Mouse (Mus musculus): ENCODE data around the gene Clcf1.
A peak's percentile ranks its signal among the peaks of the same experiment; 100 is the strongest.

Clcf1 gene

DNA sequence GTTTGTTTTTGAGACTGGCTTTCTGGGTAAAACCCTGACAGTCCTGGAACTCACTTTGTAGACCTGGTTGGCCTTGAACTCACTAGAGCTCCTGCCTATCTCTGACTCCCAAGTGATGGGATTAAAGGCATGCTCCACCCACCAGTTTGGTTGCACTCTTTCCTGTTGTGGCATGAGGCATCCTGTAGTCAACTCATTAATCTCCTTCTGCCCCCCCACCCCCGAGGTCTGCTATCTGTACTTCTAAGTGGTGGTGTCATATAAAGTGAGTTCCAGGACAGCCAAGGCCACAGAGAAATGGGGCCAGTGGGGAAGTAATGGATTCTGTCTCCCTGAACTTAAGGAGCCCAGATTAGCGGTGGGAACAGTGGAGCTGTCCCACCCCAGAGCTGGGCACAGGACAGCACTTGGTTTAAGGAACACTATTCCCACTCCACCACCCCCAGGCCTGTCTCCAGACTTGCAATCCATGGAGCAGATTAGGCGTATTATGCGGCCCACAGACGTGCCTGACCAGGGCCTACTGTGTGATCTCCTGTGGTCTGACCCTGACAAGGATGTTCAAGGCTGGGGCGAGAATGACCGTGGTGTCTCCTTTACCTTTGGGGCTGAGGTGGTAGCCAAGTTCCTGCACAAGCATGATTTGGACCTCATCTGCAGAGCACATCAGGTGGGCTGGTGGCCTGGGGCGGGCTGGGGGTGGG is 19.9 kb upstream of the Clcf1 start:
- DNase-seq = no peak

DNA sequence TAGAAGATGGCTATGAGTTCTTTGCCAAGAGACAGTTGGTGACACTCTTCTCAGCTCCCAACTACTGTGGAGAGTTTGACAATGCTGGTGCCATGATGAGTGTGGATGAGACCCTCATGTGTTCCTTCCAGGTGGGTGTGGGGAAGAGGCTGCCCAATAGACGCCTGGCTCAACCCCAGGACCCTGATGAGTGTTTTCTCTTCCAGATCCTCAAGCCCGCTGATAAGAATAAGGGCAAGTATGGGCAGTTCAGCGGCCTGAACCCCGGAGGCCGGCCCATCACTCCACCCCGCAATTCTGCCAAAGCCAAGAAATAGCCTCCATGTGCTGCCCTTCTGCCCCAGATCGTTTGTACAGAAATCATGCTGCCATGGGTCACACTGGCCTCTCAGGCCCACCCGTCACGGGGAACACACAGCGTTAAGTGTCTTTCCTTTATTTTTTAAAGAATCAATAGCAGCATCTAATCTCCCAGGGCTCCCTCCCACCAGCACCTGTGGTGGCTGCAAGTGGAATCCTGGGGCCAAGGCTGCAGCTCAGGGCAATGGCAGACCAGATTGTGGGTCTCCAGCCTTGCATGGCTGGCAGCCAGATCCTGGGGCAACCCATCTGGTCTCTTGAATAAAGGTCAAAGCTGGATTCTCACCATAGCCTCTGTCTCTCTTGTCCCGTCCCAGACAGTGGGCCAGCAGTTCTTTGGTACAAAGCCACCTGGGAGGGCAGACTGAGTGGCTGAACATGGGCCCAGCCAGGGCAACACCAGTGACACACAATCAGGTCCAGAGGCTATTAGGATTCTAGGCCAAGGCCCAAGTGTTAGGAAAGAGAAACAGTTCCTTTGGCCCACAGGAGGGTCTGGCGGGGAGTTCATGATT is 19.0 kb upstream of the Clcf1 start:
- DNase-seq = no peak

DNA sequence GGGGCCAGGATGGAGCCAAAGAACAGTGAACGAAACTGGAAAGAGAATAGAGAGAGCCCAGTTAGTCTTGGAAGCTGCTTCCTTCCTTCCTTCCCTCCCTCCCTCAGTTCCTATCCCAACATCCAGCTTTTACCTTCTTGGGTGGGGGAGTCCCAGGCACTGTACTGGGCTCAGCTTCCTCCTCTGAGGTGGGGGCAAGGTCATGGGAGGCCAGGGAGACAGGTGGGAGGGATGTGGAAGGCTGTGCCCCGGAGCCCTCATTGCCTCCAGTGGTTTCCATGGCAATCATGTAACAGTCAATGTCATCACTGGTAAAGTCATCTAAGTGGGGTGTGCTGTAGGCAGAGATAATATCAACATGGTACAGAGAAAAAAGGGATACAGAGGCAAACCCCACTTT is 18.0 kb upstream of the Clcf1 start:
- no peak for DNase-seq

DNA sequence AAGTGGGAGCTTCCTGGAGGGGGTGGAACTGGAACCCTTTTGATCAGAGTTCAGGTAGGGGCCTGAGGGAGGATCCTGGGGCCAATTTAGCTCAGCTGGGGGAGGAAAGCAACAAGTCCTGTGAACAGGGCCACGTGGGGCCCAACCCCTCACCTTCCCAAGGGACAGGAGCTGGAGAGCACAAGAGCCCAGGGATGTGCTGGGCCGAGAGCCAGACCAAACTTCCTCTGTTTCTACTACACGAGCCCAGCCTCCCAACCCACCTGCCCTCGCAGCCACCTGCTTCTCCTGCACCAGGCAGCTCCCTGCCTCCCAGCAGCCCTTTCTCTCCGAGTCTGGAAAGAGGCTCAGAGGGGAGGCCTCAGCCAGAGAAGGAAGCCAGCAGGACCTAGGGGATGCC is 17.5 kb upstream of the Clcf1 start:
- no peak for DNase-seq

DNA sequence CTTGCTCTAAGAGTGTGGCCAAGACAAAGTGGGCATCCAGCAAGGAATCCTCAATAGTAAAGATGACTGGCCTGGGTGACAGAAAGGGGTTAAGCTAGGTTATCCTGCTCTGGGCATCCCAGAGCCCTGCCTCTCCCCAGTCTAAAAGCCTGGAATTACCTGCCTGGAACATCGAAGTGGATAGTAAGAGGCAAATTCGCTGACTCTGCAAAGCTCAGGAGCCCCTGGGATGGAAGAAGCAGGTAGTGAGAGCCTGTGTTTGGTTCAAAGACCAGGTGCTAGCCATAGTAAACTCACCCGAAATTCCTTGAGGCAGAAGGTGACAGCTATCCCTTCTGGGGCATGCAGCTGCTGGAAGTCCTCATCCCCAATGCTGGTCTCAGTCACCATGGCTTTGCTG is 16.9 kb upstream of the Clcf1 start:
- DNase-seq = no peak

DNA sequence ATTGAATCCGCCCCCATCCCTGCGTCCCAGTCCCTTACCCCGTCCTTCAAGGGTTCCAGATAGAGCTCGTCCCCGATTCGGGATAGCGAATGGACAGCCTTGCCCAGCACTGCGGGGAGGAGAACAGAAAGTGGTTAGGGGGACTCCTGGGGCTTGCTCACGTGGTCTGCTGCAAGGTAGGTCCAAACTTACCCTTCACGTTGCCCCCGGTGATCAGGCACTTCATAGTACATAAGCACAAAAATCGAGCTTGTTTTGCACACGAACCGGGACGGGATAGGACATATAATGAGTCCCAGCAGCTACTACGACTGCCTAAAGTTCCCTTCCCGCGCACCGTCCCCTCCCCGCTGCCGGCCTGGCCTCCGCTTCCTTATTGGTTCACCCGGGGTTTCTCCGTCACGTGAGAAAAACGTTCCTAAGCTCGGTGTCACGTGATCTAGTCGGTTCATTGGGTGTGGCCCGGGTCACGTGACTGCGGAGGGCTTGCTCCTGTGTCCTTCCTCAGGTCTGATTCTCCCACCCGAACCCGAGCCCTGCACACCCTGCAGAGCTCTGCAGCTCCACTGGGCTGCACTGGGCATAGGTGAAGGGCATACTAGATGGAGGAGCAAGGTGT is 12.6 kb upstream of the Clcf1 start, which contains the start of gene Rad9a:
Gene Rad9a, minus strand, starts transcription at position 372 of the 619 bp plus-strand sequence.
- DNase-seq = peak; percentile 98

DNA sequence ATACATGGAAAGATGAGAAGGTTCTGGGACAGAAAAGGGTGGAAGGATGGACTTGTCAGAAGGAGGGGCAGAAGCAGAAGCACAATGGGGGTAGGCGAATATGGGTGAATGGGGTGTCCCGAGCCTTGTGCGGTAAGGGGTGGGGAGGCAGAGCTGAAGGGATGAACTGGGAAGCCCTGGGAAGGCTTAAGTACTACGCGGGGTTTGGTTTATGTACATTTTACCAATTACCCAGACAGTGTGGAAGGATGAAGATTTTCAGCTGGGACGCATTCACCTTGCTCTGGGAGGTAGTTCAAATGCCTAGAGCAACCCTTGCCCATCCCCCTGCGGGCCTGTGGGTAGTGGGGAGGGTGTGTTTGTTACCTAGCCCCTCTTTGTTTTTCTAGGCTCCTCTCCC is 11.9 kb upstream of the Clcf1 start:
- DNase-seq = no peak

DNA sequence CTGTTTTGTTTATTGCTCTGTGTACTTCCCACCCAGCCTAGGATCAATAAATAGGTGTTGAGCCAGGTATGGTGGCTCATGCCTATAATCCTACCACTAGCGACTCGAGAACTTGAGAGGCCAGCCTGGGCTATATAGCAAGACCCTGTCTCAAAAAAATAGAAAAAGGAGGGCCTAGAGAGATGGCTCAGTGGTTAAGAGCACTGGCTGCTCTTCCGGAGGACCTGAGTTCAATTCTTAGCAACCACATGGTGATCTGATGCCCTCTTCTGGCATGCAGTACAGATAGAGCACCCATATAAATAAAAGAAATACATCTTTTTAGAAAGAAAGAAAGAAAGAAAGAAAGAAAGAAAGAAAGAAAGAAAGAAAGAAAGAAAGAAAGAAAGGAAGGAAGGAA is 10.9 kb upstream of the Clcf1 start:
- DNase-seq = no peak

DNA sequence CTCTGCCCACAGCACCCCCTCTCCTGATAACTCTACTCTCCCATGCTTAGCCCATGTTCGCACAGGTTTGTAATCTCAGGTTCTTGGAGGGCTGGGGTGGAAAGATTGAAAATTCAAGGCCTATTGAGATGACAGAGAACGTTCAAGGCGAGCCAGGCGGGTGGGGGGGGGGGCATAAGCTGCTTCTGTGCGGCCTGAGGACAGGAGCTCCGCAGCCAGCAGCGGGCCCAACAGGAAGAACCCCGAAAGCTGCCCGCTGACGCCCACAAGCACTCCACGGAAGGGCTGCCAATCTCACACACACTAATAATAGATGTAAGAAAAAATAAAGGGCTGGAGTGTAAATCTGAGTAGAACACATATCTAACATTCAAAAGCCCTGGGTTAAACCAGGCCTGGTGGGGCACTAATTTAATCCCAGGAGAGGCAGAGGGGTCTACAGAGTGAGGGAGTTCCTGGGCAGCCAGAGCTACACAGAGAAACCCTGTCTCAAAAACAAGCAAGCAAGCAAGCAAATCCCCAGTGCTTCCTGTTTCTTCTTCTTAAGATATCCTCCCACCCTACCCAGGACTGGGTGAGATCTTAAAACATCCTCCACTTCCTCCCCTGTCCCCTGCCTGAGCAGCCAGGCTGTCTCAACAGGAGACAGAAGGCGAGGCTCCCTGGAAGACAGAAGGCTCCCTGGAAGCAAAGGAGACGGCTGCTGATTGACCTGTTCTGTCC is 10.3 kb upstream of the Clcf1 start:
- no peak for DNase-seq

DNA sequence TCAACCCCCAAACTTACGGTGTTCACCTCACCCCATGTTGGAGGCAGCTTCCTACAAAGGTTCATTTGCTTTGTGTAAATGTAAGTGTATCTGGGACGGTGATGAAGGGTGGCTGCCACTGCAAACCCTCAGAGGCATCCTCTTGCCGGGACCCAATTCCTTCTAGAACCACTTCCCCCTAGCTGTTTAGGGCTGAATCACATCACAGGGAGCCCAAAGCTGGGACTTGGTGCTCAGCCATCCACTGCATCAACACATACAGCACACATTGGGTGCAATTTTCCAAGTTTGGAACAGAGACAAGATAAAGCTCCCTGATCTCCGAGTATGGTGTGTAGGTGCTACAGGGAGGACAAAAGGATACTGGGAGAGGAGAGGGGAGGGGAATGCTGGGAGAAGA is 9.1 kb upstream of the Clcf1 start:
- no peak for DNase-seq

DNA sequence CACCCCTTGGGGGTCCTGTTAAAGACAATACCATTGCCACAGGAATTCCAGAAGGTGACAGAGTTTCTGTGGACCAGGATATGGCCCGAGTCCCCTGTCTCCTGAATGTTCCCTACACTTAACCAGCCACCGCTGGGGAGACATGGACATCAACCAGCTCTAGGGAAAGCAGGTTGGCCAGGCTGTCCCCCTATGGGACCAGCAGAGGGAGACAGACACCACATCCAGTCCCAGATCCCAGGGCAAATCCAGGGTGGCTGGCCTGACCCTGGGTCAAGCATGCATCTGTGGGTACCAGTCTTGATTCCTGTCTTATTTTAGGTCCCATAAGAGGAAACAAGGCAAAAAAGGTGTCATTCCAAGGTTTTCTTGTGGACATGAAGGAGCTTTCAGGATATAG is 7.1 kb upstream of the Clcf1 start:
- peak; percentile 73 to 85 for DNase-seq

DNA sequence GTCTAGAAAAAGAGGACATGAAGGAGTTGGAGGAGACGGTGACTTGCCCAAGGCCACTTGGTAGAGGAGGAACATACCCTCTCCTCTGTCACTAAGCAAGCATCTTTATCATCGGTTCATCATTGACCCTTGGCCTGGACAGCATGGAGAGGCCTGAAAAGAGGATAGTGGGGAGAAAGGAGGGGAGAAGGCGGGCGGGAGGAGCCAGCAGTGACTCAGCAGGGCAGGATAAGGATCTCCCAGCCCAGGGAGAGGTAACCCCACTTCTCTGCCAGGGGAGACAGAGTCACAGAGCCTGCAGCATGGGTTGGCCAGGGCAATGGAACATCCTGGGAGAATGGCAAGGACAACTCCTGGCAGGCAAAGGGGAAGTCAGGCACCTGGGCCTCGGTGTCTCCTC is 5.5 kb upstream of the Clcf1 start:
- no peak for DNase-seq

DNA sequence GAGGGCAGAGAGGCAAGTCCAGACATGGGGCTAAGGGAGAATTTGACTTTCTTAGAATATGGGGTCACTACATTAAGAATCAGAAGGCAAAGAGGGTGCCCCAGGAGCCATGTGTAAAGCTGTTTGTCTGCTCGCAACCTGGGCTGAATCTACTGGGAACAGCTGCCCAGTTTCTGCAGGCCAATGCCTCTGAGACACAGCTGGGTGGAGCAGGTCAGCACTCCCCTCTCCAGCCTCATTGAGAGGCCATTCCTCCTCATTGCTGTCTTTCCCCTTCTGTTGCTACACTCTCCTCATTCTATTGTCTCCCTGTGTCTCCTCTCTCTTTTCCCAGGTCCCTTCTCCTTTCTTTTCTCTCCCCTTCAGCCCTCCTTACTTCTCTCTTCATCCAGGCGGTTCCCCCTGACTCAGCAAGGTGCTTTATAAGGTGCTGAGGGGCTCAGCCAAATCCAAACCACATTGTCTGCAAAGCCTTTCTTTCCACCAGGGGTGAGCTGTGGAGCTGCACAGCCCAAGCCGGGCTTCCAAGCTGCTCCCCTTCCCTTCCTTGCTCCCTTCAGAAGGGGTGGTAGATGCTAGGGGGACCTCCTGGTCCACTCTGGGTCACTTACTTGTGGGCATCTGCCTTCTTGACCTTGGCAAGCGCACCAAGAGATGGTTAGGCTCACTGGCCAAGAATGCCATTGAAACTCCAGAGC is 2.0 kb upstream of the Clcf1 start:
- no peak for DNase-seq

DNA sequence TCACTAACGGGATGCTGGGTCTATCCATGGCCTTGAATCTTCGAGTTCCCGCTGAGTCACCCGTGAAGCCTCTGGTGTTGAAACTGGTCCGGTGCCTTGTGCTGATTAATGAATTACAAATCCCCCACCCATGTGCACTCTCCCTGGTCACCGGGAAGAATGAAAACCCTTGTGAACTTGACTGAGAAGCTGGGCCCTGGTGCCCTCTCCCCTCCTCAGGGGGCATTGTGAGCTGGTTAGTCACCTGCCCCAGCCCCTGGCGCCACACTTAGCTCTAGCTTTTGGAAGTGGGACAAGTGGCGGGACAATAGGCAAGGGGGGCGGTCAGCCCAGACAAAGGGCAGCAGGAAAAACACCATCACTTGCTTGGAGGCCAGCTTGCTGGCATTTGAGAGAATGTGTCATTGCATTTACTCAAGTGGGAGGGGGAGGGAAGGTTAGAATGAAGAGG is 489 bp upstream of the Clcf1 start:
- DNase-seq = peak; percentile 66 to 74

DNA sequence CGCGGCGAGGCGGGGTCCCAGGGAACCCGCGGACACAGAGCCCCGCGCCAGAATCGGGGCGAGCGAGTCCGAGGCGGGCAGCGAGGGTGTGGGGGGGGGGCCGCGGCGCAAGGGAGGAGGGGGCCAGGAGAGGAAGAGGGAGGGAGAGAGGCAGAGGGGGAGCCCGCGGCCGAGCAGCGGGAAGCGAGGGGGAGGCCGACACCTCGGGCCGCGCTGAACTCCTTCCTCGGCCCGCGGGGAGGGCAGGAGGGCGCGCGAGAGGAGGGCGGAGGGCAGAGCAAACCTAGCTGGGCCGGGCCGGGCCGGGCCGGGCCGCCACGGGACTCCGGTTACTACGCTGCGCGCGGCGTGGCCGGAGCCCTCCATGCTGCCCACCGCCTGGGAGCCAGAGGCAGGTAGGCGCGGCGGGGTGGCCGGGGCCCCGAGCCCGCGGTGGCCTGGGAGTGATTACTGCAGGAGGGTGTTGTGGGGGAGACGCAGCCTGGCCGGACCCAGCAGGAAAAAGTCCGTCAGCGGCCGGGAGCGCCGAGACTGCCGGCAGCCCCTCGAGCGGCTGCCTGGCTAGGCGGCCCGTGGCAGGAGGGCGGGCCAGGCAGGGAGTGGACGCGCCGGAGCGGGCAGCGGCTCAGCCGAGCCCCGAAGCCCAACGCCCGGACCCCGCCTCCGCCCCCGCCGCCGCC is 873 bp downstream of the Clcf1 start:
- DNase-seq = no peak

DNA sequence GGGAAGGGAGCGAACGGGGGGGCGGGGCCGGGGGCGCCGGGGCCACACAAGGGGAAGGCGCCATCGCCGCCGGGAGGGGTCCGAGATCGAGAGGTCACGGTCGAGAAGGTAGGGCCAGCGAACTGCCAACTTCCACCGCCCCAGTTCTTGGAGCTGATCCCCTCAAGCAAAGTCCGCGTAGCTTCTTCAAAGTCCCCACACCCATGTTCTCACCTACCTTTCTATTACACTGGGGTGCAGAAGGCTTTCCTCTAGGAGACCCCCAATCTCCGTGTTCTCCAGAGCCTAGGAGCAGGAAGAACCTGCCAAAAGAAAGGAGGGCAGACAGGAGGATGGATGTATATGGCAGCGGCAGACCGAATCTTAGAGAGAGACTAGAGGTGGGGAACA is 1.4 kb downstream of the Clcf1 start:
- DNase-seq = no peak

DNA sequence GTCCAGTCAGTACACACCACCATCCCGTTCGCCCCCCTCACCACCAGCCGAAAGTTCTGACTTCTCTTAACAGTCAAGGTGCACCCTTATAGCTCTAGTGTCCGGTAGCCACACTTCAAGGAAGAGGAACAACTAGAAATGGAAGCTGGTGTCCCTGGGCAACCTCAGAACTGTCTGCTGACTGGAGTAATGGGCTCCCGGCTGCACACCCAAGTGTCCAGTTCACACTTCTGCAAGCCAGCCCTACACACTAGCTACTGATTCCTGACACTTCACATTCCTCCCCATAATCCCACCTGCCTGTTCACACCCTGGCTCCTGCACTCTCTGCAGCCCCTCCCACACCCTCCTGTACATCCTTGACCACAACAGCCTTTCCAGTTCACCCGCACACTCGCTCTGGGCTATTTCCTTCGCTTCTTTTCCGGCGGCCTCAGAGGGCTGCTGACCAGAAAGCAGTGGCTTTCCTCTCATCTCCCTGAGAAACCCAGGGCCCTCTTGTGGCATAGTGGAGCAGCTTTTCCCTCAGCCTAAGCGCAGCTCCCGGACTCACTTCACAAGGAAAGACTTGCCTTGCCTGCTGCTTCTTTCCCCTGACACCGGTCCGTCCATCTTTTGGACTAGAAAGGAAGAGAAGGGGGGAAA is 2.1 kb downstream of the Clcf1 start:
- no peak for DNase-seq

DNA sequence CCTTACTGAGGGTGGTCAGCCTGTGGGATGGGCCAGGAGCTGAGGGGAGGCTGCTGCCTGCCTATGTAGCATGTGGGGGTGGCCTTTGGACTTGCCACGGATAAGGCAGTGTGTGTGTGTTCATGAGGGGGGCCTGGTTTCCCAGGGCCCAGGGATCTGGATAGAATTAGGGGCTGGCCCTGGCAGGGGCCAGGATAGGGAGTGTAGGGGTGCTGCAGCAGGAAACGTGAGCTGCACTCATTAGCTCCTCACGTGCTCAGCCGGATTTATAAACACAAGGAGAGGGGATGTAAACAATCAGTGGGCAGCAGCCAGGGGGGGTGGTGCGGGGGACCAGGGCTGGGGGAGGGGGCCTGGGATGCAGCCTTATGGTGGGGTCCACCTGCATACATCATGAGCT is 3.1 kb downstream of the Clcf1 start:
- no peak for DNase-seq

DNA sequence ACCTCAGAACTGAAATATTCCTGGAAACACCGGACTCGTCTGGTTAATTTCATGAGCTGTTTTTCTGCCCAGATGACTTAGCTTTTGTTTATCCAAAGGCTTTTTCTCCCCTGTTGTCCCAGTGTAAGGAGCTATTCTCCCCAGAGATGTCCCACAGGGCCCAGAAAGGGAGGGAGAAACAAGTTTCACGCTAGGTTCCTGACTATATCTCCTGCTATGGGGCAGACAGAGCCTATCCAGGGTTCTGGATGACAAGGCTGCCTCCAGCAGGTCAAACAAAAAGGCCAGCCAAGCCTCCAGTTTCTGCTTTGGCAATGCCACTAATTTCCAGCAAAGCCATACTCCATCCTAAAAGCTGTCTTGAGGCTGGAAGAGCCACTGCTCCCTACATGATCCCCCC is 3.8 kb downstream of the Clcf1 start:
- DNase-seq = no peak

DNA sequence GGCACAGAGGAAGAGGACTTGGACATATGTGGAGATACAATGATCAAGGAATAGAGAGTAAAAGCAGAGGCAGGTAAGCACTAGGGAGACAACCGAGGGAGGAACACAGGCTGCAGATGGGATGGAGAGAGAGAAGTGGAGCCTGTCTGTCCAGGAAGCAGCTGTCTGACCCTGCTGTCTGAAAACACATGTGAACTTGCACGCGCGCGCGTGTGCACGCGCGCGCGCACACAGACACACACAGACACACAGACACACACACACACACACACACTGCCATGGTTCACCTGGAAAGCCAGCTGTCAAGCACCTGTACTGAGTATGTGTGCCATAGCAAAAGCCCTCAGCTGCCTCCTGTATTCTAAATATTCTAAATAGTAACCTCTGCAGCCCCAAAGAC is 4.3 kb downstream of the Clcf1 start:
- no peak for DNase-seq

DNA sequence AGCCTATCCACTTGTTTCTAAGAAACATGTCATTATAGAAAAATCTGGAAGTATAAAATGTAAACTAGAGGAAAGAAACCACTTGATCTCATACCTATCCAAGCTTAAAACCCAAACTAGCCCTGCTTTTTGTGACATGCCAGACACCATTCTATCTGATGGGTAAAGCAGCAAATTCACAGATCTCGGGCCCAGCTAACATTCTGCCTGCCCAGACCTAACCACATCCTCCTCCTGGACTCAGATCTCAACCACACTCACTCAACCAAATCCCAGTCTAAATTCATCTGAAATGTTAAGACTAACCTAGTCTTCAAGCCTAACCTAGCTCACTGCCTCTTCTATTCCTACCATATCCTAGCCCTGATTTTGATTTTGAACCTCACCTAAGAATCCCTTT is 4.7 kb downstream of the Clcf1 start:
- DNase-seq = no peak
